Mouse (Mus musculus) kidney, postnatal 0 days (tissue): Measurements from ENCODE around the gene Dnaja2. TPM values are rescaled to one million over a fixed set of nuclear protein-coding genes. Genes with fewer than 3 reads are reported as not detected.
A peak's percentile ranks its signal among the peaks of the same experiment; 100 is the strongest.

Source experiments
- ATAC-seq: fragments of 200-750 bp; cut with Nextera tagmentation; replicated peaks from 2 replicates; pipeline ENCODE4 v1.8.0; 2017; ENCODE audit warnings: low read depth, moderate number of reproducible peaks, moderate TSS enrichment, moderate library complexity; ENCODE audit not compliant: low FRiP score
- DNase-seq: peaks from one replicate; pipeline ENCODE4 v3.0.0-alpha.2; 2016; ENCODE audit warnings: low spot score
- H3K27ac ChIP-seq: fragments of 300-500 bp; sonication (generic); 2 replicates; pipeline ENCODE4 v1.5.1; 2014; ENCODE audit warnings: mild to moderate bottlenecking
- H3K27me3 ChIP-seq: fragments of 300-500 bp; sonication (generic); 2 replicates; pipeline ENCODE4 v1.6.1; 2014; ENCODE audit warnings: low read length, mixed read lengths; ENCODE audit not compliant: insufficient read depth
- H3K36me3 ChIP-seq: fragments of 300-500 bp; sonication (generic); 2 replicates; pipeline ENCODE4 v1.6.1; 2014; ENCODE audit warnings: low read length, mixed read lengths; ENCODE audit not compliant: insufficient read depth
- H3K4me1 ChIP-seq: fragments of 300-500 bp; sonication (generic); replicated peaks from 2 replicates; pipeline ENCODE4 v1.6.1; 2014; ENCODE audit warnings: antibody characterized with exemption, low read length, mixed read lengths; ENCODE audit not compliant: insufficient read depth
- H3K4me2 ChIP-seq: fragments of 300-500 bp; sonication (generic); 2 replicates; pipeline ENCODE4 v1.6.1; 2014; ENCODE audit warnings: mild to moderate bottlenecking, low read length, moderate library complexity, mixed read lengths
- H3K4me3 ChIP-seq: fragments of 300-500 bp; sonication (generic); replicated peaks from 2 replicates; pipeline ENCODE4 v1.5.1; 2014; ENCODE audit warnings: low read depth, low read length
- H3K9ac ChIP-seq: fragments of 300-500 bp; sonication (generic); 2 replicates; pipeline ENCODE4 v1.6.1; 2014; ENCODE audit warnings: low read depth, low read length
- H3K9me3 ChIP-seq: fragments of 300-500 bp; sonication (generic); replicated peaks from 2 replicates; pipeline ENCODE4 v1.6.1; 2016; ENCODE audit warnings: low read length, inconsistent platforms, mixed read lengths
- CTCF ChIP-seq: IDR thresholded peaks from 2 replicates; pipeline ENCODE4 v1.5.1; 2016; ENCODE audit warnings: antibody characterized with exemption, low read depth, mild to moderate bottlenecking, moderate library complexity
- WGBS: fragments of 180-500 bp; shearing (Covaris S2); extraction: QIAGEN DNeasy Blood & Tissue Kit; methylation state at CpG from one replicate; pipeline ENCODE4 v1.1.7; 2014; 5-methylcytosine and 5-hydroxymethylcytosine counted together
- polyA plus RNA-seq: library from polyadenylated mRNA; unstranded; fragments of >200 nt; fragmentation: Nextera tagmentation; extraction: Ambion mirVana; gene quantifications from 2 replicates; pipeline ENCODE4 v1.2.1, GENCODE M21; 2015

Dnaja2 gene
- 143 and 155 TPM in 2 replicates for polyA plus RNA-seq

DNA sequence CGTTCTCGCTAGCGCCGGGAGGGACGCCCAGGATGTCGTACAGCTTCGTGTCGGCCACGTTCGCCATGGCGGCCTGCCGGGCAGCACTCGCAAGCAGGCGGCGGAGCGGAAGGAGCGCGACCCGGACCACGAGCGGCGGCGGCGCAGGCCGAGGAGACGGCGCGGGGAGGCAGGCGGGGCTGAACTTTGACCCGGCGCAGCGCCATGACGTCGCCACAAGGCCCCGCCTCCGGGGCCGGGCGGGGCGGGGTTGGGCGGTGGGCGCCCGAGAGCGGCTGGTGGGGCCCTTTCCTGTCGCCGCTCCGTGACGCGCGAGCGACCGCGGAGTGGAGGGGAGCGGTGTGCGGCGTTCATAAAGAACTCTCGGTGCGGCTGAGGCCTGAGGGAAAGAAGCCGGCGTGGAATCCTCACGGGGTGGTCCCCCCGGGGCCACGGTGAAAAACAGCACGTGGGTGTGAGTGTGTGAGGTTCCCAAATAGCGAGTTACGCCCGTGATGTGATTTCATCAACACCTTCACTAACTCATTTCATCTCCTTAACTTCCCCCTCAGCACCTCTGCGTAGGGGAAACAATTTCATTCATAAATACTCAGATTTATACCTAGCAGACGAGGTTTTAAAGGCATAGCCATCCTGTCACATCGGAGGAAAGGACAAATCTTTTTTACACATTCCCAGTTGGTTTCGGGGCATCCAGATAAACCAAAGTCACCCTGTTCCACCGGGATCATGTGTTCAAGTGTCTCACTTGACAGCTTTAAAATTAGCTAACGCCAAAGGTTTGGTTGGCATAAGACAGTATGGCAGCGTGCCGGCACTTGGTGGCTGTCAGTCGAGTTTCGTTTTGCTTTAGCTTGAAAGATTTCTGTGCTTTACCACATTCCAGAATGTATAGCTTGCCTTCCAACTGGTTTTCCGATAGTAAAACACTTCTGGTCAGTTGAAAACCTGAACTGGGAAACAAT lies at the start of gene Dnaja2:
Dnaja2 (minus strand) TSS at position 164 of the 965 bp plus-strand sequence.
- ATAC-seq (peak; percentile 94), DNase-seq (peak; percentile 85)
- peak within 1 kb of the TSS; percentile 84 for H3K4me3 ChIP-seq

DNA sequence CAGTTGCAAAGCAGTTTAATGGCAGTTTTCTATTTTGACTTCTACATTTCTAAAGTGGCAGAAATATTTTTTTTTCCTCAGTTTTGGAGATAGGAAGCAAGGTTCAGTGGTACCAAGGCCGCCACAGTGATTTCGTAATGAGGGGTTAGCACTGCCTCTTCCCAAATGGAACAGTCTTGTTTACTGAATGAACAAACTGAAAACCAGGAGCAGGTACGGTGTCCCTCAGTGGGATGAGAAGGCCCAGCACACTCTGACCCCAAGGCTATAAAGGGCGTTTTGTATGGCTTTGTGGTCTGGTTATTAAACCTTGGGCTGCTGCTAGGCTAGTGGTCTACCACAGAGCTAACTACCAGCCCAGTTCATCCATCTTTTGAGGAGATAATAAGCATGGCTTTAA lies 49.1 kb upstream of the Dnaja2 start:
- Histone ChIP-seq H3K9me3 (no peaks in the 10 kb centered on the region), H3K36me3 (no peaks in the 10 kb centered on the region), H3K9ac (no peak overlapping the region), H3K27me3 (no peaks in the 10 kb centered on the region), H3K4me1 (no peaks in the 10 kb centered on the region), H3K4me3 (no peak overlapping the region), H3K27ac (no peak overlapping the region), H3K4me2 (no peak overlapping the region)
- TF ChIP-seq CTCF: no peak
- DNase-seq (no peak), ATAC-seq (no peak)
- 81% methylated on average over 4 of the region's 4 CpGs for WGBS

More for the DNA sequence above, at the start of gene Dnaja2:
- peaks cover 18% of the 10 kb centered on the region; the same call in 1 of the 2 replicates for H3K36me3 ChIP-seq
- peak within 1 kb of the TSS; percentile 99 for H3K27ac ChIP-seq
- peak within 1 kb of the TSS; percentile 75 for H3K4me2 ChIP-seq
- 0 out of 2 replicates have a peak, but pooled peaks cover 3% of the 10 kb centered on the region for H3K4me1 ChIP-seq
- H3K27me3 ChIP-seq: no peaks in the 10 kb centered on the region
- H3K9me3 ChIP-seq: no peaks in the 10 kb centered on the region
- WGBS: under 1% methylated on average over 68 of the region's 77 CpGs
- no peak for TF ChIP-seq CTCF
- peak within 1 kb of the TSS; percentile 96 for H3K9ac ChIP-seq

DNA sequence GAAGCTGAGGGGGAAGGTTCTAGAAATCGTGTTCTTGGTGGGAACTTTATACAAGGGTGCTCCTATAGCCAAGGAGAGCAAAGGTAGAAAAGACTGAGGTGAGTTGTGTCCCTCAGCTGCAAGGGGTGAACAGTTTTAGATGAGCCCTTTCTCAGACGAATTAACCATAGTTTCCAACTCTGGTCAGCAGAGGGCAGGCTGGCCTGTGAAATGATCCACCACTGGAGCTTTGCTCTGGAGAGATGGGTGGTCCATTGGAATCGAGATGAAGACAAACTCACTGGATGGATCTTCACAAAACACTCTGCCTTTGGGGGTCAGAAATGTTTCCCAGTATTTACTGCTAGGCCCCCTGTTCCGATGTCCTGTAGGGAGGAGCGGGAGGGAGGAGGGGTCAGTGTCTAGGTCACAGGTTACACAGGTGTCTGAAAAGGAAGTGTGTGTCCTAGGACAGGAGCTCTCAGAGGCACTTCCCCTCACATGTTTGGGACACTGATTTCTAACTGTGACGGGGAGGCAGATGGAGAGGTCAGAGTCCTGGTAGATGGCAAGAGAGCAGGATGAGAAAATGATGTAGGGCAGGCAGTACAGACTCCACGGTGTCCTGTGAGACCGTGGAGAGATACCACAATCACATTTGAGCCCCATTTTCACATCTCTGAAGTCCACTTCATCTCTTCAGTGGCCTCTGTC lies 48.2 kb upstream of the Dnaja2 start:
- TF ChIP-seq CTCF: peak; percentile 80
- WGBS: 37% methylated on average over 8 of the region's 8 CpGs
- Histone ChIP-seq H3K4me1 (no peaks in the 10 kb centered on the region), H3K9me3 (no peaks in the 10 kb centered on the region), H3K9ac (no peak overlapping the region), H3K27me3 (no peaks in the 10 kb centered on the region), H3K27ac (no peak overlapping the region), H3K4me2 (no peak overlapping the region), H3K36me3 (no peaks in the 10 kb centered on the region), H3K4me3 (no peak overlapping the region)
- DNase-seq (peak; percentile 73), ATAC-seq (no peak)

DNA sequence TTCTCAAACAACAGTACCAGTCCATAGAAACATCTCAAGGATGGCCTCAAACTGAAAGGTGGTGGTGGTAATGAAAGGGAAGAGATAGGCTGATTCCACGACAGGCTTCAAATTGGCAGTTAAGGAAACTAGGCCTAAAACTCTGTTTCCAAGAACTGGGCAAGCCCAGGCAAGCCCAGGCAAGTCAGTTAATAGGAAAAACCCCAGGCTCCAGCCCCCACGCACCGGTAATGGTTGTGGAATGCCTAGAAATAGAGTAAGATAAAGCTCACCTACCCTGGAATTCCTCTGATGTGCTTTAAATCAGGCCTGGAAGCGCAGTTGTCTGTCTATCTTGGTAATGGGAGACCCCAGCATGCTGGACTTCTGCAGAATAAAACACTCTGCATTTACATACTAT lies 47.6 kb upstream of the Dnaja2 start:
- DNase-seq: no peak
- WGBS: 87% methylated on average over 4 of the region's 4 CpGs

DNA sequence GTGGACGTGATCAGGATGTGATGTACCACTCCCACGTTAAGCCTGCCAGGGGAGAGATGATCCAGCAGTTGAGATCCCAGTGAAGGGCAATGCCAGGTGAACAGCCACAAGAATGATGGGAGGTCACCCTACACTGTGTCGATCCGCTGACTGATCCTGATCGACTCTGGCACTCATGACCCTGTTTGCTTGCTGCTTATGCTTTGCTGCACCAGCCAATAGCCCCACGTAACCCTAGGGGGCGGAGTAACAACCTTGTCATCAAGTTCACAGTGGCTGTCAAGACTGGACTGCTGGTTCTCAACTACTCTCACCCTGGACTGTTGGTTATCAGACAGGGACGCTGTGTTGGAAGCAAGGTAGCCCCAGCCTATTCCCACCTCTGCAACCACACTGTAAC lies 46.6 kb upstream of the Dnaja2 start:
- no peak overlapping the region for H3K9ac ChIP-seq
- H3K27me3 ChIP-seq: no peaks in the 10 kb centered on the region
- no peak for TF ChIP-seq CTCF
- H3K36me3 ChIP-seq: no peaks in the 10 kb centered on the region
- H3K4me1 ChIP-seq: no peaks in the 10 kb centered on the region
- 55% methylated on average over 8 of the region's 8 CpGs for WGBS
- no peak overlapping the region for H3K4me2 ChIP-seq
- no peak for DNase-seq
- no peaks in the 10 kb centered on the region for H3K9me3 ChIP-seq
- no peak overlapping the region for H3K4me3 ChIP-seq
- no peak overlapping the region for H3K27ac ChIP-seq
- ATAC-seq: no peak

More for the DNA sequence above, 47.6 kb upstream of the Dnaja2 start:
- H3K27me3 ChIP-seq: no peaks in the 10 kb centered on the region
- no peaks in the 10 kb centered on the region for H3K36me3 ChIP-seq
- no peaks in the 10 kb centered on the region for H3K4me1 ChIP-seq
- ATAC-seq: no peak
- no peaks in the 10 kb centered on the region for H3K9me3 ChIP-seq
- no peak overlapping the region for H3K9ac ChIP-seq
- TF ChIP-seq CTCF: no peak
- no peak overlapping the region for H3K4me2 ChIP-seq
- H3K4me3 ChIP-seq: no peak overlapping the region
- H3K27ac ChIP-seq: no peak overlapping the region

DNA sequence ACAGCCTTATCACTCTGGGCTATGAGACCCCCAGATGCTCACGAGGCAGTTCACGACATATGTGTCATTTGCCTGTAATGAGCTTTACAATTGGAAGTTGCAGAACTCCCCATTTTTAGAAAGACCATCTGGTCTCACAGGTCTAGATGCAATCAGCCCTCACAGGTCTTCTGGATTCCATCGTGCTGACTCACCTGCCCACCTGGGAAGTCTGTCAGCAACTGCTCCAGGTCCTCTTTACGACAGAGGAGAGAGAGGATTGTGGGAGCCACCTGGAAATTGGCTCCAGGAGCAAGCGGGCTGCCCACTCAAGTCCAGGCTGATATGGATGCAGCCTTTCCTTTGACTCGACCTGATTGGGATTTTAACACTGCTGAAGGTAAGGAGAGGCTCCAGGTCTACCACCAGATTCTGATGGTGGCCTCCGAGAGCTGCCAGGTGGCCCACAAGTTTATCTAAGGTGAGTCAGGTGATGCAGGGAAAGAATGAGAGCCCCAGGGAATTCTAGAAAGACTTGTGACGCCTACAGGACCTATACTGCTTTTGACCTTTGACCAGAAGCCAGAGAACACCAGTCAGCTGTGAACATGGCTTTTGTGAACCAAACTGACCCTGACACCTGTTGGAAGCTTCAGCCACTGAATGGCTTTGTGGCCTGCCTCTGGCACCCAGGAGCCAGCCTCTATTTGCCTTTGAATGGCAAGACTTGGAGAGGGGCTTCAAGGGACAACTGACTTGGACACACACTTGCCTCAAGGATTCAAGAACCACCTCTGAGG lies 42.5 kb upstream of the Dnaja2 start:
- no peaks in the 10 kb centered on the region for H3K36me3 ChIP-seq
- 62% methylated on average over 8 of the region's 8 CpGs for WGBS
- ATAC-seq: no peak
- H3K9me3 ChIP-seq: no peaks in the 10 kb centered on the region
- H3K4me2 ChIP-seq: no peak overlapping the region
- no peak overlapping the region for H3K27ac ChIP-seq
- H3K4me1 ChIP-seq: no peaks in the 10 kb centered on the region
- H3K9ac ChIP-seq: no peak overlapping the region
- DNase-seq: no peak
- no peak overlapping the region for H3K4me3 ChIP-seq
- no peak for TF ChIP-seq CTCF
- no peaks in the 10 kb centered on the region for H3K27me3 ChIP-seq
